Mouse (Mus musculus): ENCODE measurements around the gene Man2b2. TPM values are rescaled to one million over a fixed set of nuclear protein-coding genes. Genes with fewer than 3 reads are reported as not detected.

Gene Man2b2
- polyA plus RNA-seq, 1 experiment = 9.7 TPM

DNA sequence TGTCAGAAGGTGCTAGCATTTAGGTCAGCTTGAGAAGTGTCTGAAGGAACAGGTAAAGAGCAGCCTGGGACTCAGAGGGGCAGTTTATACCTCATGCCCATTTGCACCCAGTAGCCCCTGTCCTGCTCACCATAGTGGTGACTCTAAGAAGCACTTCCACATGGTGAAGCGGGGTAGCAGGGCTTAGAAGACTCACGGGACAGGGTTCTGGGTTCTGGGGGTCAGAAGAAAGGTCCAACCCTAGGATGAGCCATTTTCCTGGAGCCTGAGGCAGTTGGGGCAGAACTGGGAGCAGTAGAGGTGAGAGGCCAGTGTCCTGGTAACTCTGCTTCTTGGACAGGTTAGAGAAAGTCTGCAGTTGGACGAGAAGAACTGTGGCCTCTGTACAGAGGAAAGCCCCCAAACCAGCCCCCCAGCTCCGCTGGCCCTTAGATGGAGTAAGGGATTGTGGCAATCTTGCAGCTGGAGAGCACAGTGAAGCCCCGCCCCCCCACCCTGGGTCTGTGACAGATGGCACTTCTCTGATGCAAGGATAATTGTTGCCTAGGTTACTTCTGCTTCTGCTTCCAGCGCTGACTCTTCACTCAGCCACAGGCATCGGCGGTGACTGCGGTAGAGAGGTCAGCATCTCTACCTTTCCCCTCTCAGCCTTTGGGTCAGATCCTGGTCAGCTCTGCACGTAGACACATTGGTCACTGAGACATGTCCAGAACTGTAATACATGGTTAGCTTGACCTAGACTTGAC lies 63.3 kb downstream of the Man2b2 start:
- Histone ChIP-seq H3K27me3 (ENCODE audit: control insufficient read depth, insufficient read depth, insufficient read length) (no peaks in the 10 kb centered on the region), H3ac (ENCODE audit: control insufficient read depth, insufficient read length) (no peak overlapping the region), H3K4me2 (ENCODE audit: low read depth) (no peak overlapping the region), H3K36me3 (ENCODE audit: control insufficient read depth, insufficient read depth) (no peaks in the 10 kb centered on the region), H3K4me3 (no peak overlapping the region), H3K79me2 (ENCODE audit: control insufficient read depth, insufficient read depth) (no peaks in the 10 kb centered on the region)
- TF ChIP-seq POLR2A (IDR thresholded peaks at IDR 0.05; ENCODE audit: insufficient read length, low read depth) = no peak
- no peak for TF ChIP-seq POLR2AphosphoS2 (IDR thresholded peaks at IDR 0.05; ENCODE audit: insufficient read length, low read depth)
- no peak for TF ChIP-seq TCF3 (IDR thresholded peaks at IDR 0.05; ENCODE audit: insufficient read length, low read depth)
- no peak for TF ChIP-seq E2F4 (IDR thresholded peaks at IDR 0.05; ENCODE audit: insufficient read depth)
- TF ChIP-seq CEBPB (IDR thresholded peaks at IDR 0.05; ENCODE audit: insufficient read depth, poor library complexity, severe bottlenecking) = no peak
- TF ChIP-seq REST (IDR thresholded peaks at IDR 0.05; ENCODE audit: insufficient read depth, insufficient read length) = no peak
- no peak for TF ChIP-seq TCF12 (IDR thresholded peaks at IDR 0.05; ENCODE audit: insufficient read depth, poor library complexity, severe bottlenecking)
- TF ChIP-seq MYOG (IDR thresholded peaks at IDR 0.05; ENCODE audit: control insufficient read depth in 1 of 3, insufficient read depth in 1 of 3, insufficient read length in 2 of 3, low read depth in 2 of 3) = no peak
- TF ChIP-seq SRF (IDR thresholded peaks at IDR 0.05; ENCODE audit: control insufficient read depth, insufficient read length, low read depth) = no peak
- TF ChIP-seq USF1 (IDR thresholded peaks at IDR 0.05; ENCODE audit: low read depth) = no peak
- no peak for TF ChIP-seq MYOD1 (IDR thresholded peaks at IDR 0.05; ENCODE audit: control insufficient read depth in 1 of 3, insufficient read length in 2 of 3, low read depth in 2 of 3)
- TF ChIP-seq MAX (IDR thresholded peaks at IDR 0.05; ENCODE audit: low read depth) = no peak

DNA sequence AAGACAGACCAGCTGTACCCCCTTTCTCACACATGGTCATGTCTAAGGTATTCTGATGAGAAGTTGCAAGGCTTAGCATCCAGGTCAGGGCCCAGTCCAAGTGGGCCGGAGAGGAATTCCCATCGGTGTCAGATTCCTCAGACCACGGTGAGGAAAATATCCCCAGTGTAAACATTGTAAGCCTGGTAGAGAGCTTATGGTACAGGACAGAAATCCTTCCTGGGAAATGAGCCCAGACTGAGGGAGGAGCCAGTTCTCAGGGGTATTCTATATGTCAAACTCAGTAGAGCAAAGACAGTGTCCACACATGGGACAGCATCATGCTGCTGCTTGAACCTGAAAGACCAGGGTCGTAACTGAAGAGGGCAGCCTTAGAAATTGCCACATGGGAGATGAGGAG lies 70.6 kb downstream of the Man2b2 start:
- Histone ChIP-seq H3K27me3 (ENCODE audit: control insufficient read depth, insufficient read depth, insufficient read length) (peaks cover 13% of the 10 kb centered on the region), H3ac (ENCODE audit: control insufficient read depth, insufficient read length) (no peak overlapping the region), H3K4me2 (ENCODE audit: low read depth) (no peak overlapping the region), H3K36me3 (ENCODE audit: control insufficient read depth, insufficient read depth) (no peaks in the 10 kb centered on the region), H3K79me2 (ENCODE audit: control insufficient read depth, insufficient read depth) (no peaks in the 10 kb centered on the region), H3K4me3 (no peak overlapping the region)
- no peak for TF ChIP-seq POLR2AphosphoS2 (IDR thresholded peaks at IDR 0.05; ENCODE audit: insufficient read length, low read depth)
- TF ChIP-seq MYOG (IDR thresholded peaks at IDR 0.05; ENCODE audit: control insufficient read depth in 1 of 3, insufficient read depth in 1 of 3, insufficient read length in 2 of 3, low read depth in 2 of 3) = no peak
- no peak for TF ChIP-seq CEBPB (IDR thresholded peaks at IDR 0.05; ENCODE audit: insufficient read depth, poor library complexity, severe bottlenecking)
- no peak for TF ChIP-seq USF1 (IDR thresholded peaks at IDR 0.05; ENCODE audit: low read depth)
- TF ChIP-seq REST (IDR thresholded peaks at IDR 0.05; ENCODE audit: insufficient read depth, insufficient read length) = no peak
- no peak for TF ChIP-seq SRF (IDR thresholded peaks at IDR 0.05; ENCODE audit: control insufficient read depth, insufficient read length, low read depth)
- TF ChIP-seq TCF12 (IDR thresholded peaks at IDR 0.05; ENCODE audit: insufficient read depth, poor library complexity, severe bottlenecking) = no peak
- TF ChIP-seq TCF3 (IDR thresholded peaks at IDR 0.05; ENCODE audit: insufficient read length, low read depth) = no peak
- TF ChIP-seq MYOD1 (IDR thresholded peaks at IDR 0.05; ENCODE audit: control insufficient read depth in 1 of 3, insufficient read length in 2 of 3, low read depth in 2 of 3) = no peak
- no peak for TF ChIP-seq POLR2A (IDR thresholded peaks at IDR 0.05; ENCODE audit: insufficient read length, low read depth)
- no peak for TF ChIP-seq MAX (IDR thresholded peaks at IDR 0.05; ENCODE audit: low read depth)
- no peak for TF ChIP-seq E2F4 (IDR thresholded peaks at IDR 0.05; ENCODE audit: insufficient read depth)

GRCm38 (mm10) chr5:36757033-36757432 lies 73.4 kb downstream of the Man2b2 start:
- H3K27me3 ChIP-seq (ENCODE audit: control insufficient read depth, insufficient read depth, insufficient read length) = peaks cover 23% of the 10 kb centered on the region
- H3K4me3 ChIP-seq = no peak overlapping the region
- no peaks in the 10 kb centered on the region for H3K79me2 ChIP-seq (ENCODE audit: control insufficient read depth, insufficient read depth)
- TF ChIP-seq SRF (IDR thresholded peaks at IDR 0.05; ENCODE audit: control insufficient read depth, insufficient read length, low read depth) (no peak), TCF12 (IDR thresholded peaks at IDR 0.05; ENCODE audit: insufficient read depth, poor library complexity, severe bottlenecking) (no peak), POLR2AphosphoS2 (IDR thresholded peaks at IDR 0.05; ENCODE audit: insufficient read length, low read depth) (no peak), POLR2A (IDR thresholded peaks at IDR 0.05; ENCODE audit: insufficient read length, low read depth) (no peak), MAX (IDR thresholded peaks at IDR 0.05; ENCODE audit: low read depth) (no peak), TCF3 (IDR thresholded peaks at IDR 0.05; ENCODE audit: insufficient read length, low read depth) (no peak), REST (IDR thresholded peaks at IDR 0.05; ENCODE audit: insufficient read depth, insufficient read length) (no peak), E2F4 (IDR thresholded peaks at IDR 0.05; ENCODE audit: insufficient read depth) (no peak), CEBPB (IDR thresholded peaks at IDR 0.05; ENCODE audit: insufficient read depth, poor library complexity, severe bottlenecking) (no peak), MYOD1 (IDR thresholded peaks at IDR 0.05; ENCODE audit: control insufficient read depth in 1 of 3, insufficient read length in 2 of 3, low read depth in 2 of 3) (no peak), MYOG (IDR thresholded peaks at IDR 0.05; ENCODE audit: control insufficient read depth in 1 of 3, insufficient read depth in 1 of 3, insufficient read length in 2 of 3, low read depth in 2 of 3) (no peak)
- H3K4me2 ChIP-seq (ENCODE audit: low read depth) = no peak overlapping the region
- no peak overlapping the region for H3ac ChIP-seq (ENCODE audit: control insufficient read depth, insufficient read length)
- no peaks in the 10 kb centered on the region for H3K36me3 ChIP-seq (ENCODE audit: control insufficient read depth, insufficient read depth)

Other genes starting within 250 kb of the Man2b2 start
- 7.8 TPM for gene Tbc1d14, start 237.4 kb downstream of the Man2b2 start, polyA plus RNA-seq (2012; fragmentation: generic; extraction: Trizol)
- gene D5Ertd579e, start 134.6 kb downstream of the Man2b2 start, polyA plus RNA-seq (2012; fragmentation: generic; extraction: Trizol) = 12.3 TPM
- 20.3 TPM for gene Bloc1s4, start 82.0 kb downstream of the Man2b2 start, polyA plus RNA-seq (2012; fragmentation: generic; extraction: Trizol)
- 263 TPM for gene Mrfap1, start 33.9 kb downstream of the Man2b2 start, polyA plus RNA-seq (2012; fragmentation: generic; extraction: Trizol)
- gene Ppp2r2c, start 37.9 kb upstream of the Man2b2 start, polyA plus RNA-seq (2012; fragmentation: generic; extraction: Trizol) = 0.01 TPM
- gene Wfs1, start 158.6 kb upstream of the Man2b2 start, polyA plus RNA-seq (2012; fragmentation: generic; extraction: Trizol) = 83.4 TPM

Data from myocyte (in vitro differentiated cells).